Mouse (Mus musculus): ENCODE data around the gene Gramd1b. TPM values are rescaled to one million over a fixed set of nuclear protein-coding genes. Genes with fewer than 3 reads are reported as not detected.

Gramd1b gene
- total RNA-seq, 1 experiment from 2014 or later = 1,142 TPM

DNA sequence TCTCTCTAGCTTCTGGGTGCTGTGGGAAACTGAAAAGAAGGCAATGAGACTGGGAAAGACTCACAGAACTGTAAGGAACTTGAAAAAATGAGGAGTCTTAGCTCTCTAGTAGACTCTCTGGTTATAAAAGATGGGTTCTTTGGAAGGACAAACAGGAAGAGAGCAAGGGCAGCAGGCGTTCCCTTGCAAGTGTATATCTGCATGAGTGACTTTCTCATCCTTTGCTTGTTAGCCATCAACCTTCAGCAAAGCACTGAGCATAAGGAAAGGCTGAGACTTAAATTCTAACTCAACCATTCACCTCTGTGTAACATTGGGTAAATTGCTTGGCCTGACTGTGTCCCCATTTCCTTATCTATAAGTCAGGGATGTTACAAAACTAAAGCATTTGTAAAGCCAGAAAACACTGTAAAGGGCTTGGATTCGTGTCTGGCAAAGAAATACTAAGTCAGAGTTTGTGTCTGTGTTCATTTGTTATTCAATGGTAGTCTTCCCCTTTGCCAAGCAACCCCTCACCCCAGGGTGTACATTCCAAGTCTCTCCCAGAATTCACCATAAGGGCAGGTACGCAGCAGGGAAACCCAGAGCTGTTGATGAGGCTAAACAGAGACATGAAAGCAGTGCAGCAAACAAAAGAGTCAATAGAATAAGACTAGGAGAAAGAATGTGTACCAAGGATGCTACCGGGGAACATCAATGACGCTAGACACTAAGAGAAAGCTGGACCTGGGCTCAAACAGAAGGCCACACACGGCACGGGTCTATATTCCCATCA, 133.5 kb downstream of the Gramd1b start:
- no peak for DNase-seq

DNA sequence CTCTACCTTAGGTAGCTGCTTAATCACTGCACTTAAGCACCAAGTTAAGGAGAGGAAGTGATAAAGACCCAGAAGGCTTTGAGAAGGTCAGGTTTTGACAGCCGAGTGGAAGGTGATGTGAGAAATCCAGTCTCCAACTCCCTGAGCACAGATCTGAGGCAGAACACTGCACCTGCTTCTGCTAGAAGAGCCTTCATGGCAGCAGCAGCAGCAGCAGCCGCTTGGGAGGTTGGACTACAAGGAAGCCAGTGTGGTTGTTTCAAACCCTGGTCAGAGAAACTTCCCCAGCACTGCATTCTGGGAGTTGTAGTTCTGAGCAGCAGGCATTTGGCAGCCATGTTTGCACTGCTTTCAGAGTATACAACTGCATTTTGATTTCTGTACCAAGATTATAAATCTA, 134.1 kb downstream of the Gramd1b start:
- DNase-seq = no peak

DNA sequence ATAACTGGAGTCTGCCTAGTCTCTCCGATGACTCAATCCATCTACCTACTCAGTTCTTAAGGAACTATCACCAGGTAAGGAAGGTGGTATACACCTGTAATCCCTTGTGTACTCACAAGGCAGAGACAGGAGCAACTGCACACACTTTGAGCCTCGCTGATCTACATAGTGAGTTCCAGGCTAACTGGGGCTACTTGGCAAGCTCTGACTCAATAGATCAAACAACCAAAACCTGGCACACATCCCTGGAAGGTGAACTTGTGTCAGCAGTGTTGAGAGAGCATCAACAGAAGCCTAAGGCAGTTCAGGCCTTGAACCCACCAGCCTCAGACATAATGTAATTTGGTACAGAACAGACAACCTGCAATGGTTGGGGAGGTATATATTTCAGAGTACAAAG, 135.0 kb downstream of the Gramd1b start:
- no peak for DNase-seq

DNA sequence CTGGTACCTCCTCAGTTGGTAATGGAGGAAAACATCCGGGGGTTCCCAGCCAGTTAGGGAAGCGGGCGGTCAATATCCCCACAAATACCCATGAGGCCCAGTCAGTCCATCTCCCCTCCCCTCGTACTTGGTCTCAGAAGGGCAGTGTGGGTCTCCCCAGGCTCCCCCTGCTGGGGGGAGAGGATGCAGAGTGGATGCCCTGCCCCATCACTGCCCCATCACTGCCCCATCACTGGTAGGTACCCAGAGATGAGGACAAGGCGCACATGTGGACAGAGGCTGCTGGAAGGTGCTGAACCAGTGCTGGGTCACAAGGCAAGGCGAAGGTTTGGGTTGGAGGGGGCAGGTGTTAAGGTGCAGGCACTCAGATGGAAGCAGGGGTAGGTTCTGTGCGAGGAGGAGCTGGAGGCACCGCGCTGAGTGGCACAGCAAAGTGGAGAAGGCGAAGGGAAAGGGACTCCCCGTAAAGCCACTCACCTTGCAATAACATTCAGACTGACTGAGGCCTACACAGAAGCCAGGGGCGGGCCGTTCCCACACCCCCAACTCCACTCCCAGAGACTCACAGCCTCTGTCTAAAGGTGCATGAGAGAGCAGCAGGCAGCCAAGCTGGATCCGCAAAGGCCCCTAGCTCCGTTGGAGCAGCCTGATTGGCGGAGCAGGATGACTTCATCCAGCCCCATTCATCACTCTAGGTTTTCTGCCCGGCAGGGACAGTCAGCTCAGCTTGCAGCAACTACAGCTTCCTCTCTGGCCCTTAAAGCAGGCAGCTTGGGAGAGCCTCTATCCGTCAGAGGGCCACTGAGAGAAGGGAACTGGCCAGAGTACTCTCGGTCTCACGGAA, 139.1 kb downstream of the Gramd1b start:
- DNase-seq = peak; percentile 59

DNA sequence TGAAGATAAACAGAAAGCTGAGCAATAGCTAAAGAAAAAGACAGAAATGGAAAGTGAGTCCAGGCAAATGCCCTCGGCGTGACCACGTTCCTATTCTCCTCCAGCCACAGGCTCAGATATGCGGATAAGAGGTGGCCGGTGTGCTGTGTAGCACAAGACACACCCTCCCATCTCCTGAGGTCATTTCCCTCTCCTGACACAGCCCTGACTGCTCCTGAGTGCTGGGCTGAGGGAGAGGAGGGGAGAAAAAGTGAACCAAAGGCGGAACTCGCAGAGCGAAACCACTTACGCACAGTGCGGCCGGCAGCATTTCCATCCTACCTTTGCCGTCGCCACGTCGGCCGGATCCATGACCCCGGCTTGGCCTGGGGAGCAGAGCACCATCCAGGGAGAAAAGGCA, 139.8 kb downstream of the Gramd1b start:
- DNase-seq = no peak

DNA sequence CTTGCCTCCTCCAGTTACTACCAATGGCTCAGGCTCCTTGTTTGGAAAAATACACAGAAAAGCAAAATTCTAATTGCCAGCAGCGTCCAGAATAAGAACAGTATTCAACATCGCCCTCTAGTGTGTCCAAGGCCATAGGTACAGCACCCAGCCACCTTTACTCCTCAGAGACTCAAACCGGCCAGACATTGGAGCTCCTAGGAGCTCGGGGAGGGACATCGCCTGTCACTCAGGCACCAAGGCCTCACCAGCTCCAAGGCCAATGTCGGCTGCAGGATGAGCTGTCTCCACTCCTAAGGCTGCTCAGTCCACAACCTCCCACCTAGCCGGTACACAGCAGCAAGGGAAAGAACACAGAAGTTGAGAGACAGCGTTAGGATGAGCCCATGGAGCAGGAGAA, 140.3 kb downstream of the Gramd1b start:
- DNase-seq = peak; percentile 64

DNA sequence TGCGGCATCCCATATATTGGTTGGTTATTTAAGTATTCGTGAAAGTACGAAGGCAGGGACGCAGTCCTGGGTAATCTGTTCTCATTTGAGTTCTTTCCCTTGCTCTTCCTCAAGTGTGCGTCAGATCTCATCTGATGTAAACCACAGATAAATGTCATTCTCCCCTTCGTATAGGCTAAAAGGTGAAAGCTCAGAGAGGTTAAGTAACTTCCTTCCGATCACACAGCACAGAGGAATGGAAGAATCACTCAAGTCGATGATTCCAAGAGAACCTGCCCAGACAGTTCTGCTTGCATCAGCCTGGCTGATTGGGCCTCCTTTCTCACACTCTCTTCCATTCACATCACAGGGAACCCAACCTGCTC, 140.8 kb downstream of the Gramd1b start:
- DNase-seq = no peak

DNA sequence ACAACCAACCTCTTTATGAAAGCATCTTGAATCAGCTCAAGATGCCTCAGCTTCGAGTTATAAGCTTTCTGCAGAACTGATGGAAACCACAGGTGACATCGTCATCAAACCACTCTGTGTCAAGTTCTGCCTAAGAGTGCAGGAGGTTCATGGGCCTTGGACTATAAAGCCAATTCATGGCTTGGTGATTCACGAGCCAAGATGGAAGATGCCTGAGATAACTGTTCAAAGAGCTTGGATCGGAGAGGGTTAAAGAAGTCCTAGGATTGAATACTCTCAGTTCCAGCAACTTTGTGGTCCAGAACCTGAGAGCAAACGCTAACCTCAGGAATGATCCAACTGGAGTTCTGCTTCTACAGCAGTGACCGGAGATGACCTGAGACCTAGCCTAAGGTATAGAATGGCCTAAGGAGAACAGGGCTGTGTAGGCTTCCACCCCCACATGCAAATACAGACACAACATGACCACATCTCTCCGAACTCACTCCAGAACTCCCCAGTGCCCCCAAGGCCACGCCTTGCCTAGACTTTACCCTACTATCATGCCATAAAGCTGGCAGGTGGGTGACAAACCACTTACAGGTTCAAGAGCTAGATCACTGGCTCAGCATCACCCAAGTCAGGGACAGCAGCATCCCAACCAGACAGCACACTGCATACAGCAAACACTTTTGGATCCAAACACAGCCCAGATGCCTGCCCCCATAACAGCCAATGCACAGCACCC, 141.4 kb downstream of the Gramd1b start:
- no peak for DNase-seq

DNA sequence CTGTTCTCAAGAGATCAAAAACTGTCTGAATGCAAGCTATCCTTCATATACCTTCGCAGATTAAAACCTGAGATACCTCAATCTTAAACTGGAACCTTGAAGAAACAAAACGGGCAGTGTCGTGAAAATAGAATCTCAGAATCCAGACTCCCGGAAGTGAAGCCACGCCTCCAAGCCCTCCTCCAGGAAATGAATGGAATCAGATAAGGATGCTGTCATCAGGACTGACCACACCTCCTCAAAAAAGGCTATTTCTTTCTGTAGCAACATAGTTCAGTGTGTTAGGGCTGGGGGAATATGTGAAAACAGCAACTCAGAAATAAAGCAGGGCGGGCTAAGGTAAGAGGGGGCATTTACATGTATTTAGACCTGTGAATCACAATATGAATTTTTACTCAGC, 142.0 kb downstream of the Gramd1b start:
- DNase-seq = no peak

DNA sequence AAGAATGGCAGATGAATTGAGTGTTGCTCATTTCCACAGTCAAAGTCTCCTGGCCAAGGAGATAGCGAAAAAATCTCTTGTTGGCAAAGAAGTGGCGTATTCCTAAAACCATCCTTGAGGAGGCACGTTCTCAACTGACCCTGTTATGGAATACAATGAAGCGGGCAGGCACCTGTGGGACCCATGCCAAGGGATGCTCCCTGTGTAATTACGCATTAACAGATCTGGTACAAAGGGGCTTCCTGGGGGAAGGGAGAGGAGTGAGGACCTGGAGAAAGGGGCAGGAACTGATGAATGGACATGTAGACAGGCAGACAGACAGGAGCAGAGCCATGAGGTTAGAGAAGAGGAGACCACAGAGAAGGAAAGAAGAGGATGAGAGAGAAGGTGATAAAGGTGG, 146.4 kb downstream of the Gramd1b start:
- no peak for DNase-seq

DNA sequence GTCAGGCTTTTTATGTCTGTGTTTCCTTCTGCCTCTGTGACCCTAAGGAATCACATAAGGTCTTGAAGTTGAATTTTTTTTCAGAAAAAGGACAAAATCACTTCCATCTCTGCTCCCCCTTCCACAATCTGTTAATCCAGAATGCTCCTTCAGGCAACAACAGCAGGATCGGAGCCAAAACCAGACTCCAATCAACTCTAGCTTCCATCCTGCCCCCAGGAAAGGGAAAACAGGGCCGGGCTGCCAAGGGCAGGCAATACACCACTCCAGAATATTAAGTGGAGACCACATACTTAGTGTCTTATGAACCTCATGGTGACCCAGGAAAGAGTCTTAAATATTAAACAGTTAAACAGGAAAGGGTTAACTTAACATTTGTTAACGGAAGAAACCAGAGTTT, 148.7 kb downstream of the Gramd1b start:
- DNase-seq = no peak

DNA sequence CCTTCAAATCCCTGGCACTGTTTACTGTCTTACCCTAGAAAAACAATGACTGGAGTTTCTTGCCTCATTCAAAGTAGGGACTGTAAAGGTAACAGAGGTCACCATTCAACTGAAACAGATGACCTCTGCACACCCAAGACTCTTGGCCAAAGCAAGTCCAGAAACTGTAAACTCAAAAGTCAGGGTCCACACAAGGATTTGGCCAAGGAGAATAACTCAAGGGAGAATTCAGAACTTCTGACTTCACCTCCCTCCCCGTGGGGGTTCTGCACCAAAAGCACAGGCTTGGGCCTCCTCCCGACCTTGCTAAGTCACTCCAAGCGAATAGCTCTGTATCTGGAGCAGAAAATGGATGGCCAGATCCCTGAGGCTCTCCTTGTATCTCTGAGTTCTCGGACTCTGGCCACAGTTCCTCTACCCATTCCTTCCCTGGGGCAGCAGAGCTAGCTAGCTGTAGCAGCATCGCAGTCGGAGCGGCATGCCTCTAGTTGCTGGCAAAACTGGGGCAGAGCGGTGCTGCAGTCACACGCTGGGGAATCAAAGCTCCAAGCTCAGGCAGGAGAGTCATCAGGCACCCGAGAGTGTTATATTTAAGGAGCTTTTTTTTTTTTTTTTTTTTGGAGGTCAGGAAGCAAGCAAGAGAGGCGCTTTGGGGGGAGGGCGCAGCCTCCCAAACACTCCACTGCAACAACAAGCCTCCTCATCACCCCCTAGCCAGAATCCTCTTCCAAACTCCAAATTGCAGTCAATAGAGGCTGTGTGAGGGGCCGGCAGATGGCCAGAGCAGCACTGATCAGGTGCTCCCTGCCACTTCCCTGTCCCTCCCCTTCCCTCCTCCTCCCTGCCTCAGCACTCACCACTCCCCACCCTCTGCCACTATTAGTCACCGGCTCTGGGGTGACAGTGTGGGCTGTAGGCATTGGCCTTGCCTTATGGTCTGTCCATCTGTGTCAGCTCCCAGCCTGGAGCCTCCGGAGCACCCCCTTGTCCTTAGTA, 149.5 kb downstream of the Gramd1b start:
- DNase-seq = peak; percentile 70

DNA sequence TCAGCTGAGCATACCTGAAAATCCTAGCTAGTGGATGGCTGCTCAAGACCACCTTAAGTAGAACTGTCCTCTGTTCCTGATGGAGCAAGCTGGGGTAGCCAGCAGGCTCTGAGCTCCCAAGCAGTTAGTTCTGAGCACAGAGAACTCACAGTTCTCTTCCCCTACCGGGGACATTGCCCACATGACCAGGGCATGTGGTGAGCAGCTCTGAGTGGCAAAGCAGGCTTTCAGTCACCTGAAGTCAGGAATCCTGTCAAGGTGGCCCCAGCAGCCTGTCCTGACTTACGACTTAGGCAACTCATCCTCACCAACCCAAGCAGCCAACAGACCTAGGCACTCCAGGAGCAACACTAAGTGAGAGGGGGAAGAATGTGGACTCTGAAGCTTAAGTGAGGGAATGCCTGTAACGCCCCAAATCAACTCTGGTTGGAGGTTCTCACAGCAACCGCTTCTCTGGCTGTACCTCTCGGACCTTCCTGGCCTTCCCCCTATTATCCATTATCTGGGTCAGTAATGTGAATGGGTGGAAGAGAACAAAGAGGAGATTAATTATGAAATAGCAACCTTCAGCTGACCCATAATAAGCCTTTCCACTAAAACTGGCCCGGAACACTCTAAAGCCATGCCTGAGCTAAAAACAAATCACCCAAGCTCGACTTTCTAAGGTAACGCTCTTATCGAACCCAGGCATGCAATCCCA, 154.3 kb downstream of the Gramd1b start:
- no peak for DNase-seq

DNA sequence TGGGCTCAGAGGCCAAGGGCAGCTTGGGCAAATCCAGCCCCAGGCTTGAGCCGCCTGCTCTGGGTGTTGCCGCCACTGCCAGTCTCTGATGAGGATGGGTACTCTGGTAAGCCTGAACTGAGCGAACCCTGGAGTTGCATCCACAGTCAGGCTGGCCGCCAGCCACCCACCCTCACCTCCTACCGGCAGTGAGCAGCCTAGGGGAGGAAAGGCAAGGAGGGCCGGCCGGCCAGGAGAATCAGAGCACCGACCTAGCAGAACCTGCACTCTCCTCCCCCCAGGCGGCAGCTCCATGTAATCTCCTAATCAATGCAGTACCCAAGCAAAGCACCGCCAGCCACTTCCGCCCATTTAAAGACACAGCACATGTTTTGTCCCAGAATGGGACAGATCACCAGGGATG, 155.0 kb downstream of the Gramd1b start:
- peak; percentile 60 for DNase-seq

DNA sequence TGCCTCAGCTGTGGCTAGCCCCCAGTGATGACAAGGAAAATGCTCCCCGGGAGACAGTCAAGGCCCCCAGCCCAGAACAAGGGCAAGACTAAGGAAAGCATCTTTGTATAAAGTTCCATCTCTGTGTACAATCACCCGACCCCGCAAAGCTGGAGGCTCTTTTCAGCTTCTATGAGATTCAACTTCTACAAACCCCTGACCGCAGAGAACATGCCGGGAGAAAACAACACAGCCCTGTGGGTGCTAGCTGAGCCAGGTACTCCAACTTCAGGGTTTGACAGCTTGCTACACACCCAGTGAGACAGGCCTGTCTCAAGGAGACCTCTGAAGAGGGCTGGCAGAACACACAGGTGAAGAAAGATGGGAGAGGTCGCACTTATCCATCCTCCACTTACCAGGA, 155.7 kb downstream of the Gramd1b start:
- DNase-seq = no peak

DNA sequence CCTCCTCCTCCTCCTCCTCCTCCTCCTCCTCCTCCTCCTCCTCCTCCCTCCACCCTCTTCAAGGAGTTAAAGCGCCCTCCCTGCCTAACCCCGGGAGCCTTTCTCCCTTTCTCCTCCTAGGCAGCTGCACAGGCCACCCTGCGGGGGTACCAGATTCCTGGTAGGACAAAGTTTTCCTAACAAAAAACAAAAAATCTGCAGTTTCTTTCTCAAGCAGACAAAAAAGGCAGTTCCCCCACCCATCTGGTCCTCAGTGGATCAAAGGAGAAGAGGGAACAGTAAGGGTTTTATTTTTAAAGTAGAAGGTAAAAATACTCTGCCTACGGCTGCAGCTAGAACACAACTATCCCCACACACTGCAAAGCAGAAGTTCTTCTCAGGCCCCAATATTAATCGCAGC, 156.2 kb downstream of the Gramd1b start:
- no peak for DNase-seq

DNA sequence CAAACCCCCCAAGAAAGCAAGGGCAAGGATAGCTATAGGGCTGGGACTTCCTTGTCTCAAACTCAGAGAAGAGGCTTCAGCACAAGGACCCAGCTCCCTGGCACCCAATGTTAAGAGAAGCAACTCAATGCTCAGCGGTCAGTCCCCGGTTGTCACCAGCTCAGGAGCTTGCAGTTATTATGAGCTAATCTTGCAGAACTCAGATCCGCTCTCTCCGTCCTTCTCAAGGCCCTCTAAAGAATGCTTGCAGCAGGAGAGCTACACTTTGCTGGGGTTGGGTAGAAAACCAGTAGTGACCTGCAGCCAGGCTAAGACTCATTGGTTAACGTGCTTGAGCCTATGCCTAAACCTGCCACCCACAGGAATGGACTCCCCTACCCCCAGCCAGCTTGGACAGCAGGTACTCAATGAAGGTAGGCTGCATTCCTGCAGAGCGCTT, 156.6 kb downstream of the Gramd1b start:
- no peak for DNase-seq

DNA sequence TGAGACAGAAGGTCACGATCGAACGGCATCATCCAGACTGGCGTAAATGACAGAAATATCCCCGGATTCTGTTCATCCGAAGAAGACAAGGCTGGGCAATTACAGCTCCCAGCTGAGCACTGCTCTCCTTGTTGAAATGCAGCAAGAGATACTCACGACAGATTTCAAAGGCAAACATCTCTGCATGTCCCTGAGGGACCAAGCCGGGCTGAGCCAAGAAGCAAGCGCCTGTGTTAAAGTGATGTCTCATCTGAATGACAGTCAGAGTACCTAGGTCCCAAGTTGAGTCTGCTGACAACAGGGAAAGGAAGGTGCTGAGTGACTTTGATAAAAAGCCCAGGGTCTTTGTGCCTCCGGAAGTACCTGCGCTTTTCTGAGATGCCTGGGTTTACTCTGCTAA, 157.1 kb downstream of the Gramd1b start:
- no peak for DNase-seq

DNA sequence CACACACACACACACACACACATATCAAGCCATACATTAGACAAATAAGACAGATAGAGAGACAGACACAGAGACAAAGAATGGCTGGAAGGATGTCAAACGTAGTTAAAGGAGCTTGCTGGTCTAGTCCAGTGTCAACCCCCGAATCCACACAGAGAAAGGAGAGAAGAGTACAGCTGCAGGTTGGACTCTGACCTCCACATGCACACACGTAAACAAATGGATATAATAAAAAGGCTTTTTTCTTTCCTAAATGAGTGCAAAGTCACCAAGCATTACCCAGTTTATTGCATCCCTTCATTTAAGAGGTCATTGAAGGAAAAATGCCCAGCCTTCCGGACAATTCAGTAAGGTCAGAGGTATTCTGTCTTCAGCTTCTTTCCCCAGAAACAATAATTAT, 161.0 kb downstream of the Gramd1b start:
- DNase-seq = no peak

DNA sequence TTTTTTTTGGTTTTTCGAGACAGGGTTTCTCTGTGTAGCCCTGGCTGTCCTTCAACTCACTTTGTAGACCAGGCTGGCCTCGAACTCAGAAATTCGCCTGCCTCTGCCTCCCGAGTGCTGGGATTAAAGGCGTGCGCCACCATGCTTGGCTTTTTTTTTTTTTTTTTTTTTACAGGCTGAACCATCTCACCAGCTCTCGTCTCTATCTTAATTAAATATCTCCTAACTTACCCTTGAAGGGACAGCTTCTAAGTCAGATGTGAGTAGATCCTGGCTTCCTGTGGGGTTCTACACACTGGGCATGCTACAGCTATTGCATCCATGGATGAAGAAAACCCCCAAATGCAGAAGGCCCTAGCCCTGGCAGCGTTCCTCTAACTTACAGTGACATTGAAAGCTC, 164.4 kb downstream of the Gramd1b start:
- DNase-seq = no peak

DNA sequence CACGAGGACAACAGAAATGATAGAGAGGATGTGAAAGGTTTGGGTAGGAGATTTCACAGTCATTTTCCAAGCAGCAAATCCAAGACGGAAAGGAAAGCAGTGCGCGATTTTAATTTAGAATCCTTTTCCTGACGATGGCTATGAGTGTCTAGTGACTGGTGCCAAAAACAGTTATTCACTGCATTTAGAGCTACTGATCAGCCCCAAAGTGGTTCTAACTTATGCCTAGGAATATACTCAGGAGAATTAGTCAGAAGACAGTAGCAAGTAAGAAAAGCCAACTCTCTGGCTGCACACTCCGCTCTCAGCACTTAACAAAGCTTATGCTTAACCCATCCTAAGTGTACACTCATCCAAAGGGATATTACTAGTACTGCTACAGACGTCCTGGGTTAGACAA, 166.9 kb downstream of the Gramd1b start:
- DNase-seq = no peak

Data from adrenal gland, postnatal 25 days (tissue).